Mouse (Mus musculus): ENCODE data around the gene Ovgp1. TPM values are rescaled to one million over a fixed set of nuclear protein-coding genes. Genes with fewer than 3 reads are reported as not detected.
A peak's percentile ranks its signal among the peaks of the same experiment; 100 is the strongest.
"Not testable (repeated sequence)": the region's sequence is repeated elsewhere in the genome, so short reads cannot be mapped to it uniquely, and the experiment has no call there.

Gene Ovgp1
- polyA plus RNA-seq, 1 experiment from 2014 or later, result 1.3 TPM

DNA sequence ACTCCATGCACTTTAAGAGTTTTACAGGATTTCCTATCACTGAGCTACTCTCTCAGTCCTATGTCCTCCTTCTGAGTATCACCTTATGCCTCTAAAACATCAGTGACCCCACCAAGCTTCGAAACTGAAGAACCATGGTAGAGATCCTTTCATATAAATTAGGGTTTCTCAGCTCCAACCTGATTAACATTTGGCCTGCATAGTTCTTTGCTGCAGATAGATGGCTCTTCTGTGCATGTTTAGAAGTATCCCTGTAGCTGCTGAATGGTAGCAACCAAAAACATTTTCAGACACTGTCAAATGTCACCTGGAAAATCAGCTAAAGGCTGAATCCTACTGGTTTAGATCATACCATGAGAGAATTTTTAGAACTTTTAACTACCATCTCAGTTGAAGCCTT, 16.3 kb upstream of the Ovgp1 start:
- H3K4me3 ChIP-seq, result no peak overlapping the region
- peaks cover 38% of the 10 kb centered on the region for H3K36me3 ChIP-seq
- no peaks in the 10 kb centered on the region for H3K27me3 ChIP-seq
- H3K27ac ChIP-seq, result no peak overlapping the region
- H3K4me1 ChIP-seq, result peaks cover 20% of the 10 kb centered on the region
- no peak for ATAC-seq (ENCODE audit: insufficient number of reproducible peaks, low FRiP score, low TSS enrichment, low read depth)
- H3K9me3 ChIP-seq, result no peaks in the 10 kb centered on the region
- no peak overlapping the region for H3K4me2 ChIP-seq
- 93% methylated on average over 1 of the region's 1 CpGs for WGBS
- H3K9ac ChIP-seq, result no peak overlapping the region

DNA sequence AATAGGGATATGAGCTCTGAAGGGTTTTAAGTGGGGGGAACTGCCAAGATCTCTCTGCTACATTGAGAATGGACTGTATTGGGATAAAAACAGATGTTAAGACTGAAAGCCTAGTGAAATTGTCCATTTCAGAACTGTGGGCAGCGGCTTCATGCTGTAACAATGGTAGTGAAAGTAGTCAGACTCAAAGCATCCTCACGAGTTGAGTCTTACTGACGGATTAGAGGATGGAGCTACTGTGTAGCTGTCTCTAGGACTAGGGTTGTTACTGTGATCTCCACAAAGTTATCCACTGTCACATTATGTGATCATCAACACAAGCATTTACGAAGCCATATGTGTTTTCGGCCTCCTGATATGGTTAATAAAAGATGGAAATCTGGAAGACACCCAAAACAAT, 15.3 kb upstream of the Ovgp1 start:
- Histone ChIP-seq H3K27ac (no peak overlapping the region), H3K36me3 (peaks cover 38% of the 10 kb centered on the region), H3K27me3 (no peaks in the 10 kb centered on the region), H3K9me3 (no peaks in the 10 kb centered on the region), H3K4me3 (peak overlapping the region; percentile 96), H3K4me1 (peaks cover 20% of the 10 kb centered on the region), H3K9ac (peak overlapping the region; percentile 96), H3K4me2 (peak overlapping the region; percentile 57)
- WGBS, result 45% methylated on average over 5 of the region's 5 CpGs
- ATAC-seq (ENCODE audit: insufficient number of reproducible peaks, low FRiP score, low TSS enrichment, low read depth), result no peak

DNA sequence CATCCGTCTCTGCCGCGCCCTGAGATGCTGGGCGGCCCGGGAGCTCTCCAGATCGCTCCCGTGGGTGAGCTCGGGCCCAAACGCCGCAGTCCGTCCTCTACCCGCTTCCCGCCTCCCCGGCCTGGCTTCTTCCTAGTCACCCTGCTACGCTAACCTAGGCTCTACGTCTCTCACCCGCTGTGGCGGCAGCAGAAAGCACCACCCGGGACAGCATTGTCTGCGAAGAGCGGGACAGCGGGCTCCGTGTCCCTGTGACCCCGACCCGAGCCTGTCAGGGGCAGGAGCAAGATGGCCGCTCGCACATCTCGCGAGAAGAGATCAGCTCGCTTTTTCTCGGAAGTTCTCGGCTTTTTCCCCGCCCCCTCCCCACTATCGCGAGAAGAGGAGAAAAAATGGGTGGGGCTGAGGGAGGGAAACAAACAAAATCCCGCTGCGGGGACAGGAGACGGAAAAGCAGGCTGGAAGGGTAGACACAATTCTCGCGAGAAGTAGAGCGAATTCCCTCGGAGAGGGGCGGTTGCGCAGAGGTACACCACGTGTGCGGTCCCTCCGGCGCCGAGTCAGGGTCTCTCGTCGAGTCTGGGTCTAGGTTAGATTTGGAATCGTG, 14.4 kb upstream of the Ovgp1 start, which contains the start of gene Wdr77:
Wdr77 (plus strand) TSS at position 396 of the 607 bp plus-strand sequence.
- peak; percentile 96 for ATAC-seq (ENCODE audit: insufficient number of reproducible peaks, low FRiP score, low TSS enrichment, low read depth)
- no peaks in the 10 kb centered on the region for H3K9me3 ChIP-seq
- peaks cover 20% of the 10 kb centered on the region for H3K4me1 ChIP-seq
- peaks cover 42% of the 10 kb centered on the region for H3K36me3 ChIP-seq
- WGBS, result under 1% methylated on average over 52 of the region's 52 CpGs
- H3K27me3 ChIP-seq, result no peaks in the 10 kb centered on the region
- peak within 1 kb of the TSS; percentile 66 for H3K4me2 ChIP-seq
- H3K4me3 ChIP-seq, result peak within 1 kb of the TSS; percentile 96
- H3K27ac ChIP-seq, result peak within 1 kb of the TSS; percentile 88
- peak within 1 kb of the TSS; percentile 97 for H3K9ac ChIP-seq

DNA sequence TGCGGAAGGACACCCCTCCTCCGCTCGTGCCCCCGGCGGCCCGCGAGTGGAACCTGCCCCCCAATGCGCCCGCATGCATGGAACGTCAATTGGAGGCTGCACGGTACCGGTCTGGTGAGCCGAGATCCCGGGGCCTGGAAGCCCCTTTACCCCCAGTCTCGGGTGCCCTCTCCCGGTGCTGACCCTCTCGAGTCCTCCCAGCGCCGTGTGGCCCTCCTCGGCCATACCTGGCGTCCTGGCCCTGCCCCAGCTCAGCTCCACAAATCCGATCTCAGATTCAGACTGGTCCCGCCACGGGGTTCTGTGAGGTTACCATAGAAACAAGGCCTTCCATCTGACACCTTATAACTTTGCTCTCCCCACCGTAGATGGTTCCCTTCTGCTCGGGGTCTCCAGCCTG, 13.9 kb upstream of the Ovgp1 start:
- Histone ChIP-seq H3K27me3 (no peaks in the 10 kb centered on the region), H3K9ac (peak overlapping the region; percentile 97), H3K4me3 (peak overlapping the region; percentile 96), H3K9me3 (no peaks in the 10 kb centered on the region), H3K4me1 (peaks cover 20% of the 10 kb centered on the region), H3K36me3 (peaks cover 47% of the 10 kb centered on the region), H3K4me2 (peak overlapping the region; percentile 66), H3K27ac (peak overlapping the region; percentile 79)
- under 1% methylated on average over 25 of the region's 26 CpGs for WGBS
- ATAC-seq (ENCODE audit: insufficient number of reproducible peaks, low FRiP score, low TSS enrichment, low read depth), result peak; percentile 66; the same call in 1 of the 2 replicates

DNA sequence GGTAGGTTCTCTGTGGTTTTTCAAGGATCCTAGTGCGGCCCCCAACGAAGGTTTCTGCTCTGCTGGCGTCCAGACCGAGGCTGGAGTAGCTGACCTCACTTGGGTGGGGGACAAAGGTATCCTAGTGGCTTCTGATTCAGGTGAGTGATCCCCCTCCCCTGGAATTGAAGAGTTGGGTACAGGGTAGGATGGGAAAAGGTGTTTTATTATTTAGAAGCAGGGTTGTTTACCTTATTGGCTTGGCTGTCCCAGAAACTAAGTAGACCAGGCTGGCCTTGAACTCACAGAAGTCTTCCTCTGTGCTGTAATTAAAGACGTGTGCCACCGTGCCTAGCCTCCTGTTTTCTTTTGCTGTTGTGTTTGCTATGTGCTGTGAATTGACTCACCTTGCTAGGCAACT, 13.5 kb upstream of the Ovgp1 start, which contains the start of gene Atp5f1:
Atp5f1 (minus strand) TSS at position 101 of the 400 bp plus-strand sequence.
- Histone ChIP-seq H3K9me3 (no peaks in the 10 kb centered on the region), H3K27me3 (no peaks in the 10 kb centered on the region), H3K4me3 (peak within 1 kb of the TSS; percentile 96), H3K36me3 (peaks cover 47% of the 10 kb centered on the region), H3K9ac (peak within 1 kb of the TSS; percentile 97), H3K4me1 (peaks cover 20% of the 10 kb centered on the region), H3K27ac (peak within 1 kb of the TSS; percentile 88), H3K4me2 (peak within 1 kb of the TSS; percentile 66)
- no peak for ATAC-seq (ENCODE audit: insufficient number of reproducible peaks, low FRiP score, low TSS enrichment, low read depth)
- WGBS, result 9% methylated on average over 6 of the region's 6 CpGs

DNA sequence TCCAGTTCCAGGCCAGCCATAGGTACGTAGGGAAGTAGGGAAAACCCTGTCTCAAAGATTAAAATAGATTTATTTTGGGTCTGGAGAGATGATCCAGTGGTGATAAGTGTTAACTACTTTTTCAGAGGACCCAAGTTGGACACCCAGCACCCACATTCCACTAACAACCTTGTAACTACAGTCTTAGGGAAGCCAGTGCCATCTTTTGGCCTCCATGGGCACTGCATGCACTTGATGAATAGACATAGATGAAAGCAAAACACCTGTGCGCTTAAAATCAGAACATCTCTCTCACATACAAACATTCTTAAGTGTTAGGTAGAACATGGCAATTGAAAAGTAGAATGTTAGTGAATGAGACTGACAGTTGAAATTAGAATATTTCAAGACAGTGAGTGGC, 12.8 kb upstream of the Ovgp1 start:
- Histone ChIP-seq H3K27ac (no peak overlapping the region), H3K4me2 (peak overlapping the region; percentile 66; the same call in 1 of the 2 replicates), H3K4me3 (peak overlapping the region; percentile 96), H3K27me3 (no peaks in the 10 kb centered on the region), H3K9me3 (no peaks in the 10 kb centered on the region), H3K4me1 (peaks cover 20% of the 10 kb centered on the region), H3K9ac (no peak overlapping the region), H3K36me3 (peaks cover 52% of the 10 kb centered on the region)
- ATAC-seq (ENCODE audit: insufficient number of reproducible peaks, low FRiP score, low TSS enrichment, low read depth), result no peak
- WGBS, result 96% methylated on average over 2 of the region's 2 CpGs

DNA sequence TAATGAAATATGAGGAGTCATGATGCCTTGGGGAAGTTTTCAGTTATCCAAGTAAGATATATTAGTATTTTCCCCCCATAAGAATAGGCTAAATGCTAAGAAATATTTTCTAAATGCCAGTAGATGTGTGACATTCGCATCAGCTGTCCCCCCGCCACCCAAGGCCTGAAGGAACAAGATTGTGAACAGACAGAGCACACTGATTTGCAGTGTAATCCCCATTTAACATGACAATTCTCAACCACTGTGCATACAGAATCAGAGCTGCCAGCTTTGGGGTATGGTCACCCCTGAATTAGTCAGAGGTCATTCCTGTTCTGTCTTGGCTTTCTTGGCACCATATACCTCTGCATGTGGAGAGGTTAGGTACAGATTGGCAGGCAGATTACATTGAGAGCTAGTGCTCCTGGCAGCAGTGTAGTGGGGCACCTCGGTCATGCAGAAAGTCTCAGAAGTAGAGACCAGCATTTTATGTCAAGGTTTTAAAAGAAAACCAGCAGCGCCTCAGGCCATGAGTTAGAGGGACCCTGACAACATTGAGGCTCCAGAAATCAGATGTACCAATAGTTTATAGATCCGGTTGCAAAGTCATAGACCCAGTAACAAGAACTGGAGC, 1.6 kb upstream of the Ovgp1 start:
- no peaks in the 10 kb centered on the region for H3K4me1 ChIP-seq
- no peak overlapping the region for H3K27ac ChIP-seq
- no peak overlapping the region for H3K9ac ChIP-seq
- peaks cover 28% of the 10 kb centered on the region for H3K36me3 ChIP-seq
- no peaks in the 10 kb centered on the region for H3K9me3 ChIP-seq
- ATAC-seq (ENCODE audit: insufficient number of reproducible peaks, low FRiP score, low TSS enrichment, low read depth), result no peak
- no peaks in the 10 kb centered on the region for H3K27me3 ChIP-seq
- WGBS, result 84% methylated on average over 5 of the region's 5 CpGs
- no peak overlapping the region for H3K4me3 ChIP-seq
- no peak overlapping the region for H3K4me2 ChIP-seq

DNA sequence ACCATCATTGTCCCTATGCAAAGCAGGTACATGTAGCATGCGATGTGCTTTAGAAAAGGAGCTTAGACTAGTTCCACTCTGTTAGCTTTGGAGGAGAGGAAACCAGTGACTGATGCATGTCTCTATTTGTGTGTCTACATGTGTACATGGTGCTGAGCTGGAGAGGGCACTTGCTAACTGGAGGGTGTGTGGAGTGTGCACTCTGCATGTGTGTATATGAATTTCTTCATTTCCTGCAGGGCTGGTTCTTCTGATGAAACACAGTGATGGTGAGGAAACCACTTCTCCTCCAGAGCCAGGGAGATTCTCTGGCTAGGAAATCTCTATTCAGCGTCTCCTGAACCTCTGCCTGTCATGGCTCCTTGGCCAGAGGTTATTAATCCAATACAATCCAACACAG, 663 bp downstream of the Ovgp1 start:
- no peak for ATAC-seq (ENCODE audit: insufficient number of reproducible peaks, low FRiP score, low TSS enrichment, low read depth)
- no peaks in the 10 kb centered on the region for H3K4me1 ChIP-seq
- no peak overlapping the region for H3K9ac ChIP-seq
- no peaks in the 10 kb centered on the region for H3K27me3 ChIP-seq
- peaks cover 10% of the 10 kb centered on the region for H3K36me3 ChIP-seq
- H3K4me3 ChIP-seq, result no peak overlapping the region
- no peaks in the 10 kb centered on the region for H3K9me3 ChIP-seq
- no peak overlapping the region for H3K4me2 ChIP-seq
- 80% methylated on average over 2 of the region's 2 CpGs for WGBS
- no peak overlapping the region for H3K27ac ChIP-seq

DNA sequence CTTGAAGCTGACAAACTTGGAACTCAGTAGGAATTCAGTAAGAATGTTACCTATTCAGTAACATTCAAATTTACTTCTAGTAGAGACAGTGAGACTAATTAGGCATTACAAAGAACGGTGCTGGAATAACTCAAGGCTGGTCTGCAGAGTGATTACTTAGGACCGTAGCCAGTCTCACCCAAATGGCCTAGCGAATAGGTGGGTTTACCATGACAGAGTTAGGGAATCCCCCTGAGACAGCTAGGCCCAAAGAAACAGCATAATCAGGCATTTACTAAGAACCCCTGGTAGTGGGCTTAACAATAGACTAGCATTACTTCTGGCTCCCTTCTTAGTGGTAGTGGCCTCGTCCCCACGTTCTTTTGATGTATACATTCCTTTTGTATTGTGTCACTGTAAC, 16.1 kb downstream of the Ovgp1 start:
- not testable (repeated sequence) for H3K36me3 ChIP-seq; H3K4me2 ChIP-seq; ATAC-seq (ENCODE audit: insufficient number of reproducible peaks, low FRiP score, low TSS enrichment, low read depth); H3K4me3 ChIP-seq; H3K27me3 ChIP-seq; H3K9ac ChIP-seq; H3K4me1 ChIP-seq; H3K9me3 ChIP-seq; H3K27ac ChIP-seq
- WGBS, result 61% methylated on average over 5 of the region's 5 CpGs

DNA sequence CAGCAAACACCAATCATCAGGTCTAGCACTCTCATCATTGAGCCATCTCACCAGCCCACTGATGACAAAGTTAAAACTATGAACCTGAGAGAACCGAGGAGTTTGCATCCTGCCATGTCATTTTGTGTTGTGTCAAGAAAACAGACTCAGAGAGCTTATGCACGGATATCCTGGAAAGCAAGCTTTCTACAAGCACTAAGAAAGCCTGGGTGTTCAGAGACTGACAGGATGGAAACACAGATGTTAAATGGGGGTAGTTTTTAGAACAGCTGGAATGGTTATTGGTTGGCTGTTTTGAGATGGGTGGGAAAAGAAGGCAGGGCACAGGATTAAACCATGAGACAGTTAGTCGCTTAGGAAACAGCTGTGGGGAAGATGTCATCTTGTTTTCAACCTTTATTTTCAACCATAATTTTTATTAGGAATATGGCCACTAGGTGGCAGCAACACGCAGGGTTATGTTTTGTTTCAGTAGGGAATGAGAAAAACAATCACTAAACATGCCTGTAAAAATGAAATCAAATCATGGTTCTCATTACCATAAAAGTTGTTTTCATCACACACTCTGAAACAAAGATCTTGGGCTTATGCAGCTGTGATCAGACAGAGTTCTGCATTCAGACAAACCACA, 18.3 kb downstream of the Ovgp1 start:
- no peaks in the 10 kb centered on the region for H3K4me1 ChIP-seq
- H3K36me3 ChIP-seq, result no peaks in the 10 kb centered on the region
- H3K4me2 ChIP-seq, result no peak overlapping the region
- no peaks in the 10 kb centered on the region for H3K27me3 ChIP-seq
- H3K4me3 ChIP-seq, result no peak overlapping the region
- WGBS, result 27% methylated on average over 4 of the region's 4 CpGs
- H3K27ac ChIP-seq, result no peak overlapping the region
- H3K9me3 ChIP-seq, result no peaks in the 10 kb centered on the region
- no peak overlapping the region for H3K9ac ChIP-seq
- no peak for ATAC-seq (ENCODE audit: insufficient number of reproducible peaks, low FRiP score, low TSS enrichment, low read depth)

DNA sequence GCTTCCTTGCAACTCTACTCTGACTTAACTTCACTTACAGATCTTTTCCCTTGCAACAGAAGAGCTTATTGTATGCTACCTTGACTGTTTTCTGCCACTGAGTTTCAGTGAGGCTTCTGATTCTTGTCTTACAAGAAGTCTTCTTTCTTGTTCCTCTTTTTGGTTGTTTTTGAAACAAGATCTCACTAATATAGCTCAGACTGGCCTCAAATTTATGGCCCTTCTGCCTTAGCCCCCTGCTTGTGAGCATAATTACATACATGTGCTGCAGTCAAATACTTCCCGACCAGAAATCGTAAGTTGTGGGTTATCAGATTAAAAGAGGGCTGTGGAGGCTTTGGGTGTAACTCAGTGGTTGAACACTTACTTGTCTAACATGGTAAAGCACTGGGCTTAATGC, 21.2 kb downstream of the Ovgp1 start:
- H3K36me3 ChIP-seq, result no peaks in the 10 kb centered on the region
- 13% methylated on average over 2 of the region's 2 CpGs for WGBS
- no peaks in the 10 kb centered on the region for H3K4me1 ChIP-seq
- no peaks in the 10 kb centered on the region for H3K9me3 ChIP-seq
- no peak for ATAC-seq (ENCODE audit: insufficient number of reproducible peaks, low FRiP score, low TSS enrichment, low read depth)
- H3K27me3 ChIP-seq, result no peaks in the 10 kb centered on the region
- H3K27ac ChIP-seq, result no peak overlapping the region
- H3K9ac ChIP-seq, result no peak overlapping the region
- no peak overlapping the region for H3K4me2 ChIP-seq
- no peak overlapping the region for H3K4me3 ChIP-seq

DNA sequence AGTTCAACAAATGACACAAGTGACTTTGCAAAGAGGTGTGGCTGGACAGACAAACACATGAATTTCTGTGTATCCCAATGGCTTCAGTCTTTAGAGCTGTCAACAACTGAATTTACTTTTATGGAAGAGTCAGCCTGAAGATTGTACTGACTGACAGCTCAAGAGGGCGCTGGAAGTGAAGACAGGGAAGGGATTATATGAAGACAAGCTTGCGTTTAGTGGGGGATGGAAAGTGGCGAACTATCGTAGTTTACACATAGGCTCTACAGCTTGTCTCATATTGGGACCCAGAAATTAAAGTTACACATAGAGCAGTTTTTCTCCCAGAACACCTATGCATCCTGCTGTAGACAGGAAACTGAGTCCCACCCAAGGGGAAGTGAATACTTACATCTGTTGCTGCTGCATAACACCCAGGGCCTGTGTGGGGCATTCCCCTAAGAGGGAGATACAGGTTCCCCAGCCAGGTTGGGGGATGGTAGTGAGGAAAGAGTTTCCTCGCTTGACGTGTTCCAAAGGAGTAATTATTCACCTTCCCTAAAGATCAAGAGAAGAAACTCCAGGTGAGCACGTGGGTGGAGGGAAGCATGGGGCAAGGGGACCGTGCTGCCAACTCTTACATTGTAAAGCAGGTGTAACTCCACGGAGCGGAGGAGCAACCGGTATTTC, 27.3 kb downstream of the Ovgp1 start:
- Histone ChIP-seq H3K9me3 (no peaks in the 10 kb centered on the region), H3K27ac (no peak overlapping the region), H3K4me2 (peak overlapping the region; percentile 30), H3K27me3 (no peaks in the 10 kb centered on the region), H3K36me3 (no peaks in the 10 kb centered on the region), H3K9ac (no peak overlapping the region), H3K4me3 (no peak overlapping the region), H3K4me1 (peaks cover 5% of the 10 kb centered on the region; the same call in 1 of the 2 replicates)
- ATAC-seq (ENCODE audit: insufficient number of reproducible peaks, low FRiP score, low TSS enrichment, low read depth), result no peak
- WGBS, result 16% methylated on average over 11 of the region's 11 CpGs
